Mouse (Mus musculus): ENCODE results near the gene Cdkn3.
A peak's percentile ranks its signal among the peaks of the same experiment; 100 is the strongest.
"Not testable (repeated sequence)": the region's sequence is repeated elsewhere in the genome, so short reads cannot be mapped to it uniquely, and the experiment has no call there.

Gene Cdkn3

DNA sequence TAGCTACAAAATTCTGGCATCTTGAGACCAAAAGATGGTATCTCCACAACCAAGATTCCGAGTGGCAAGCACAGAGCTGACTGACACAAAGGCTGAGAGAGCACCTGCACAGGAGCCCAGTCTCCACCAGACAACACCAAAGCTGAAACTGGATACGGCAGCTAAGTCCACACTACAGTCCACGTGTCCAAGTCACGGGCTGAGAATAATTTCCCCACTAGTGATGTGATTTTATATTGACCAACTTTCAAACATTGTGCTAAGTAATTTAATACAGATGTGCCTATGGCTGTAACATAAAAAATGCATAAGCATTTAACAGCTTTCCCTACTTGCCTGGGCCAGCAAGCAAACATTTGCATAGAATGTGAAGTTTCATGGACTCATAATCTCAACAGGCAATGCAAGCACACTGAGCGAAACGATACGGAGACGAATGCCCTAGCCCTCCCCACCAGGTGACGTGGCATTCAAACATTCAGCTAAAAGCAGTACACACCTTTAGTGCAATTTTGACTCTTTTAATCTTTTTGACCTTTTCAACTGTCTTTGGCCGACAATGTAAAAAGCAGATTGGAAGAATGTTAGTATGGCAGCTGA, 23.1 kb downstream of the Cdkn3 start:
- no peak for DNase-seq (ENCODE audit: low read depth, low spot score)

DNA sequence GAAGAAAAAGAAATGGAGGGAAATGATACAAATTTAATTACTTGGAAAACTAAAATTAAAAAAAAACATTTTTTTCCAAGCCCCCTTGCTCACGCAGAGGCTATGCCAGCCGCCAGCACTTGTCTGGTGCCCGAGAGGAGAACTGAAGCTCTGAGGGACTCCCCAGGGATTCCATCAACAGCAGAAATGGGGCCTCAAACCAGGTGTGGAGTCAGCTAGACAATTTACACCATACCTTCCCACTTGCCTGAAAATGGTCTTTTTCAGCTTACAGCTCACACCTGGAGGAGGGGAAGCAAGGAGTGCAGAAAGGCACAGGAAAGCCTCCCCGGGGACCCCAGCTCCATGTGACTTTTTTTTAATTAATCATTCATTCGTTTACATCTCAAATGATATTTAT, 24.9 kb downstream of the Cdkn3 start:
- no peak for DNase-seq (ENCODE audit: low read depth, low spot score)

DNA sequence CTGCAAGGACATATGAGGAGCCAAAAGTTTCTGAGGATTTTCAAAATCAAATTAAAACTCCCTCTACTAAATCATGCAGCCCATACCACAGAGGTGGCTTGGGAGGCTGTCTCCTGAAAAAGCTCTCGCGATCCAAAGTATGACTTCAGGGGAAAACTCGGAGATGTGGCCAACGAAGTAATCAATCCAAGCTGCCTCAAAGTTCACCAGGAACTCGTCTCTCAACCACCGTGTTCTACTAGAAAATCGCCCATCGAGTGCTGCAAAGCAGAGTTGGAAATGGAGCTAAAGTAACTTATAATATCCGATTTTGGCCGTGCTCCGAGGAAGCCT, 27.1 kb downstream of the Cdkn3 start:
- no peak for DNase-seq (ENCODE audit: low read depth, low spot score)

DNA sequence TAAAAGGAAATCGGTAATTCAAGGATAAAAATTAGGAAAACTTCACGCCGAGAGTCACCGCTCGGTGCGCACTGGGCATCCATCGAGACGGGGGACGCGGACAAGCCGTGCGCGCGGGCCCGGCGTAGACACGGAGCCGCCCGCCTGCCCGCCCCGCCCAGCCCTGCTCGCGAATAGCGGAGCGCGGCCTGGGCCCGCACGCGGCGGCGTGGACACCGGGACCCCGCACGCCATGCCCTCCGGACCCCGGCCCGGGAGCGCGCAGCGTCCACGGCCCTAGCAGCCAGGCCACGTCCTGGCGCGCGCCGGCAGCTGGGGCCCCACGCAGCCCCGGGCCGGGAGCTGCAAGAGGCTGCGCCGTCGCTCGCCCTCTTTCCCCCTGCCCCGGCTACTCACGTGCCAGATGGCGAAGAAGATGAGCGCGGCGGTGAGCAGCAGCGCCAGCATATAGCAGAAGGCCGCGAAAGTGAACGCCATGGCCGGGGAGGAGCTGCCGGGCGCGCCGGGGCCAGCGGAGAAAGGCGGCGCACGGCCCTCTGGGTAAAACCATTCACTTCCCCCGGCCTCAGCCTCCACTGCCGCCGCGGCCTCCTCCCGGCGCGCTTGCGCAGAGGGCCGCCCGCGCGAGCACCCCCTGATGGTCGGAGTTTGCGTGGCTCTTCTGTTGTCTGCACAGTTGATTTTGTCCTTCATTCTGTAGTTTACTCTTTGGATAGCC, 27.6 kb downstream of the Cdkn3 start, which contains the start of gene Cnih1:
TSS of gene Cnih1 (minus strand) at position 625 of the 718 bp plus-strand sequence.
- DNase-seq (ENCODE audit: low read depth, low spot score): peak; percentile 89

DNA sequence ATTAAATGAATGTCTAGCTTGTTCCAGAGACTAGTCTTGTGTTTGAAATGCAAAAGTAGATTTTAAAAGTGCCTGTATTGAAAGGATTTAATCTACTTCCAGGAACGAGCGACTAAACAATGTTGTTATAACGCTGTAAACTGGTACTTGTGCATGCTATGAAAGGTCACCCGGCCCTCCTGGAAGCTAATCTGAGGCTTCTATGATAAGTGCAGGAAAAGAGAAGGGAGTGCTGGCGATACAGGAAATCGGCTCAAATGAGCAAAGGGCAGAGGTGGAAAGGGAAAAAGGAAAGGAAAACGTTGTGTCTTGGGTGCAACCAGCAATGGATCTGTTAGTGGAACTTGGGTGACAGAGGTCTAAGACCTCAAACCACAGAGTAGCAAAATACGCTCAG, 28.2 kb downstream of the Cdkn3 start:
- DNase-seq (ENCODE audit: low read depth, low spot score): no peak

DNA sequence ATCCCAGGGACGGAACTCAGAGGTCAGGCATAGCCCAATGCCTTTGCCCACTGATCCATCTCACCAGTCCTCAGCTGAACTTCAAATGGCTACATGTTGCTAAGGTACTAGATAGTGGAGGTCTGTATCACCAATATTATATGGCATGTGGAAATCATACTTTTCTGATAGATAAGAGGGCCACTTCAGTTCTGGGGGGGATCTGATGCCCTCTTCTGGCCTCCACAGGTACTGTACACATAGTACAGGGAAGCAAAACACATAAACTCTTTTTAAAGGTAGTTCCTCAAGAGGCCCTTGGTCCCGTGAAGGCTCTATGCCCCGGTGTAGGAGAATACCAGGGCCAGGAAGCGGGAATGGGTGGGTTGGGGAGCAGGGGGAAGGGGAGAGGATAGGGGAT, 30.0 kb downstream of the Cdkn3 start:
- DNase-seq (ENCODE audit: low read depth, low spot score): peak; percentile 70

DNA sequence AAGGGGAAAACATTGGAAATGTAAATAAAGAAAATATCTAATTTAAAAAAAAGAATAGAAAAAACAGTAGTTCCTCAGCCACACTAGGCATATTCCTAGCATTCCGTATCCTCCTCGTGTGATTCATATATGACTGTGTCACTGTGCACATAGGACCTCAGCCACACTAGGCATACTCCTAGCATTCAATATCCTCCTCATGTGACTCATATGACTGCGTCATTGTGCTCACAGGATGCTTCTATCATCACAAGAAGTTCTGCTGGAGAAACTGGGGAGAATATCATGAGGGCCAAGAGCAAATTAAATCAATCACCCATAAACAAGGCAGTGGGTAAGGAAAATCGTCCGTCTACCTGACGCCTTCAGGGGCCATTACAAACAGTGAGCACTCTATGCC, 30.4 kb downstream of the Cdkn3 start:
- DNase-seq (ENCODE audit: low read depth, low spot score): no peak

DNA sequence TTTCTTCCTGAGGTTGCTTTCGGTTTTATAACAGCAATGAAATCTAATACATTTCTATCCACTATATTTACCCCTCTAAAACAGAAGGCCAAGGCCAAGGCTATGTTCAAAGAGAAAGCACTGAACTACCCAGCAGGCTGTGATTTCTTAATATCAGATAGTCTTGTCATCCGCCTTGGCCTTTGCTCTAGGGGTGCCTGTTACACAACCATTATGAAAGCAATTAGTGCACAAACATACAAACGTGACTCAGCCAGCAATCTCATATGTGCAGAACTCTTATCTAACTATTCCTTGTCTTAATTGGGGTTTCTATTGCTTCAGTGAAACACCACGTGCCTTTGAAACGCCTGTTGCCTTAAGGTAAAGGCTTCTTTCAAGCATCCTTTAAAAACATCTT, 33.8 kb downstream of the Cdkn3 start:
- DNase-seq (ENCODE audit: low read depth, low spot score): no peak

DNA sequence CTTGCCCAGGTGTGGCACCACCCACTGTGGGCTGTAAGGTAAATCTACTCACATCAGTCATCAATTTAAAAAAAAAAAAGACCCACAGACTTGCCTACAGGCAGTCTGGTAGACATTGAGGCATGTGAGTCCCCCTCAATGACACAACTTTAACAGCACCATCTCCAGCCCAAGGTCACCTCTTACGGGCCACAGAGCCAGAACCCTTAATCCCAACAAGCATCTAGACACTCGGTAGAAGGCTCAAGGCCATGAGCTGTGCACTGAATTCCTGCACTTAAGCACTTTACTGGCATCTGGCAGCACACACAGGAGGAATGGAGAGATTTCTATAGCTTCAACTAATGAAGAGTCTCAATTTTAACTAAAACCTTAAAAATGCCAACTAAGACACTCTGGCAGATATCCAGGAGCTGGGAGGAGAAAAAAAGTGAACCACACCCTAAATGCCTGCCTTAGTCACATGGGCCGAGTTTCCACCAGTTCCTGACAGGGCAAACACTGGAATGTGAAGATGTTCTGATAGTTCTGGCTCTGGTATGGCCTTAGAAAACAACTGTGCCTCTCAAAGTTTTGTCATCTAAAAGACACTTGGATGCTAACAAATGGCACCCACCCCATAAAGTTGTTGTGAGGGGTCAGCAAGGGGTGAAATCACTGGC, 40.5 kb downstream of the Cdkn3 start:
- DNase-seq (ENCODE audit: low read depth, low spot score): no peak

DNA sequence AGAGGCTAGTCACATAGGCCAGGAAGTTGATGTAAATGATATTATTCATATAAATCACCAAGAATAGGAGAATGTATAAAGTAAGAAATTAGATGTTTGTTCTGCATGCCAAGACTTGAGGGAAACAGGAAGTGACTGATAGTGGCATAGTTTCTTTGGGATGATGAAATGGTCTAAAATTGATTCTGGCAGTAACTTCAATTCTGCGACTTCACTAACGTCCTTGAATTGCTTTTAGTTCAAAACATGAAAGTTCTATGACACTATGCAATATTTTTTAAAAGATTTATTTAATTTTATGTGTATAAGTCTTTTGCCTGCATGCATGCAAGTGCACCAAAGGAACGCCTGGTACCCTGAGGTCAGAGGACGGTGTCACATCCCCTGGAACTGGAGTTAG, 42.9 kb downstream of the Cdkn3 start:
- DNase-seq (ENCODE audit: low read depth, low spot score): no peak

DNA sequence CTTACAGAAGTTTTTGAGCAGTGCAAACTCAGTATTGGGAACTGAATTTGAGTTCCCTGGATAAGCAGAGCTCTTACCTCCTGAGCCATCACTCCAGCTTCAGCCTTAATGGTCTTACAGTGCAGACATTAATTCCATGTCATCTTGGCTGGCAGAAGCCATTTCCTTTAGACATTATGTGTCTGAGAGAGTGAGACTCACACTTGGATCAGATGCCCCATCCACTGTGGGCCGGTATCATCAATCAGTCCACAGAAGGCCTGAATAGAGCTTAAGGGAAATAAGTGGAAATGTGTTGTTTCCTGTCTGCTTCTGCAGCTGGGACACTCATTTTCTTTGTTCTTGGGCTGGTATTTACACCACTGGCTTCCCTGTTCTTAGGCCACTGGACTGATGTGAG, 43.5 kb downstream of the Cdkn3 start:
- no peak for DNase-seq (ENCODE audit: low read depth, low spot score)

DNA sequence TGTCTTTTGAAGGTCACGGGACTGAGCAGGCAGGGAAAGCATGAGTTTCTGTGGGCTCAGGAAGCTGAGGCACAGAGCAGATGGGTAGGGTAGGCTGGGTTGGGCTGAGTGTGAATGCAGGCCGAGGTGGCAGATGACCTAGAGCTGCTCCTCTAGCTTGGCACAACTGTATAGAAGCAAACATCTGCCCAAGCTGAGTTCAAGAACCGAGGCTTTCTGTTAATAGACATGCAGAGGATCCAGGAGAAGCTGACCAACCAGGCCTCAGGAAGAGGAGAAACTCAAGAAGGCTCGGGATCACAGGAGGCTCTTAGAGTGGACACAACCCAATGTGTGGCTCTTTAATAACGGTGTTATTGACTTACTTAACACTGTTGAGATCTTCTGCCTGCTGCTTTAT, 45.8 kb downstream of the Cdkn3 start:
- DNase-seq (ENCODE audit: low read depth, low spot score): no peak

DNA sequence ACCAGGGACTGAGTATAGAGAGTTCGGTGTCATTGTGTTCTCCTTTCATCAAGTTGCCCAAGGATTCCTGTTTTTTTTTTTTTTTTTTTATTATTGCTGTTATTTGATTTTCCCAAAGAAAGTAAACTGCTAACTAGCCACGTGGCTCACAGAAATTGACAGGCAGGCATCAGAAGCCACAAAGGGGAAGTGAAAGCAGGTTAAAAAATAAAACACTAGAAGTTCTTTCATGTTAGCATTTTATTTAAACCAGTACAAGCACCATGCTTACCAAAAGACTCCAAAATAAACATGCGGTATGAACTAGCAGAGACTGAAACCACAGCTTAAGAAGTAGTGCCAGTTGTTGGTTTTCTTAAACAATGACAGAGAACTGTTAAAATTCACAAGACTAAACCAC, 47.6 kb downstream of the Cdkn3 start:
- peak; percentile 73 for DNase-seq (ENCODE audit: low read depth, low spot score)

DNA sequence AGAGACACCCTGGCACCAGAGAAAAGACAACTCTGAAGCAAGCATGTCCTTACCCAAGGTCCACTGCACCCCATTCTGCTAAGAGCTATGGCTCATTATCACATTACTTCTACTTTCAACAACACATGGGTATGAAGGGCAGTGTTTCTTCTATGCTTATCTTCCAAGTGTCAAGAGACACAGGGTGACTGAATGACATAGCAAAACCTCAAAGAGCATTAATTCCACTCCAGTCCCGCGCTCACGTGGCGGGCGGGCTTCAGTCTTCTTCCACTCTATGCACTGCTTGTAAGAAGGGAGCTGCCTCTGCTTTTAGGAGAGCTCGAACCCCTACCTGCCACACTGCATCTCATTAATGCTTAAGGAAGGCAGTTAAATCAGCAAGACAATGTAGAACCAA, 55.3 kb downstream of the Cdkn3 start:
- no peak for DNase-seq (ENCODE audit: low read depth, low spot score)

DNA sequence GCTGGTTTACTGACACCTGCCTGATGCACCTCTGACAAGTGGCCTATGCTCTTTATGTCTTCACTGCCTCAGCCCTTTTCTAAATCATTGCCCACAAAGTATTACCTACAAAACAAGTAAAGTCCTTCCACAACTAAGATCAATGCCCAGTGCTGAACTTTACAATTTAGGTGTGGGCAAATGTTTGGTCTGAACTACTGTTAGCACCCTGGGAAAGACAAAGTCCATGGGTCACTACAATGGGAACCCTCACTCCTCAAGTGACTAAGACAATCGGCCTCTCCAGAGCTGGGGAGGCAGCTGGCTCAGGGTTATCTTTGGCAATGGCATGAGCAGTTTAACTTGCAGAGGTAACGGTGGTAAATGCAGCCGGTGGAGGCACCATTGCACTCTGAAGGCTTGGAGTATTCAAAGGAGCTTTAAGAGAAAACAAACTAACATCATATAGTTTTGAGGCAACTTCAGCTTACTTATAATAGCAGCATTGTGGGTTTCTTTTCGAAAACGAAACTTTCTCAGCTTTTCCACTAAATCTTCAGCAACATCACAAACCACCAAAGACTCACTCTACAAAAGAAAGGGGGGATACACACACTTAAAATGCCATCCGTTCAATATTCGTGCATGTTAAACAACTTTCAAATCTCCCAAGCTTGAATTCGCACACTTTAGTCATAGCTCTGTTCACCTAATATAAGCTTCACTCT, 56.7 kb downstream of the Cdkn3 start:
- no peak for DNase-seq (ENCODE audit: low read depth, low spot score)

DNA sequence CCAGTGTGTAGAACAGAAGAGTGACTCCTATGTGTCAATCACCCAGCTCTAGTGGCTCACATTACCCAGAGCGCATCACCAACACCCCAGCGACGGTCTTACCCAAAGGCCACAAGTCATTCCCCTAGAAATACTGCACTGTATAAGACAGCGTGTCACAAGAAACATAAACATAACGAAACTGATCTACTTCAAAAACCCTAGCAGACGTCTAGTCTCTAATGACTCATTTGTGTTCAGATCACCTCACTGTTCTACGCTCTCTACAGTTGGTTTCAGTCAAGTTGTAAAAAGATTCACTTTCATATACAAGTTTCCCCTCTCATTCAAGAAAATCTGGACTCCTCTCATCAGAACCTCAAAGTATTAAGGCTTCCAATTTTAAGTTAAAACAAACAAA, 58.4 kb downstream of the Cdkn3 start:
- no peak for DNase-seq (ENCODE audit: low read depth, low spot score)

DNA sequence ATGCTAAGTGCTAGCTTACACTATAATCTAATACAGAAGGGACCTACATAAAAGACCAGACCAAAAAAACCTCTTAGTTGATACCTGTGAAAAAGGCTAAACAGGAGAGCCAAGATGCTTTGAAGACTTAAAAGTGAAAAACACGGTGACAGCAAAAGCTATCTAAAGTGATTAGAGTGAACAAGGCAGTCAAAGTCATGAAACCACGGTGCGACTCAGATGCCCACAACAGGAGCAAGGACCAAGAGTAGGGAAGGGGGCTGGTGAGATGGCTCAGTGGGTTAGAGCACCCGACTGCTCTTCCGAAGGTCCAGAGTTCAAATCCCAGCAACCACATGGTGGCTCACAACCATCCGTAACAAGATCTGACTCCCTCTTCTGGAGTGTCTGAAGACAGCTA, 59.6 kb downstream of the Cdkn3 start:
- not testable (repeated sequence) for DNase-seq (ENCODE audit: low read depth, low spot score)
